Mouse (Mus musculus) T-helper 17 cell (primary cell): ENCODE measurements around the gene Tas2r136.

Experiments used
- in situ Hi-C, 2 experiments: fragments of 300-600 bp; cut with MboI, MseI; formaldehyde crosslinking; loops; 1 replicate in 1 of 2; 2 replicates in 1 of 2; pipeline ENCODE4 v1.15.1; 2025; ENCODE audit warnings: high pct_unique_total_duplicates in 2 of 2

The Tas2r136 gene

DNA sequence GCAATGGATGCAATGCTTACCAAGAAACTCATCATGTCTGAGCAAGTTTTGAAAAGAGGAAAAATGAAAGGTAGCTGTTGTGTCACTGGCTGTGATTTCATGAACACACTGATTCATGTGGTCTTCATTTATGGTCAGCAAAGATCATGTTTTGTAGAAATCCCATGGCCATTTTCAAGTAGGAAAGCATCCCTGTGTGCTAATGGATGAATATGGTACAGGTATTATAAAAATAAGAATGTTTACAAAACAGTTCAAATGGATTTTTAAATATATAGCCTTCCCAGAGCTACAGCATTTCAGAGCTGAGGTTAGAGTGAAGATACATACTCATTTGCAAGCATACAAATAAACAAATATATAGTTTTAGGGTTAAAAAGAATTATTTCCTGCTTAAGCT lies at the start of gene Tas2r136:
TSS of gene Tas2r136 (minus strand) at position 101 of the 400 bp plus-strand sequence.
- in situ Hi-C loops = loop anchor here in 1 of 2 experiments (10.0 kb wide), 1 partner anchor 1703 kb away; no protein-coding TSS in a partner anchor

DNA sequence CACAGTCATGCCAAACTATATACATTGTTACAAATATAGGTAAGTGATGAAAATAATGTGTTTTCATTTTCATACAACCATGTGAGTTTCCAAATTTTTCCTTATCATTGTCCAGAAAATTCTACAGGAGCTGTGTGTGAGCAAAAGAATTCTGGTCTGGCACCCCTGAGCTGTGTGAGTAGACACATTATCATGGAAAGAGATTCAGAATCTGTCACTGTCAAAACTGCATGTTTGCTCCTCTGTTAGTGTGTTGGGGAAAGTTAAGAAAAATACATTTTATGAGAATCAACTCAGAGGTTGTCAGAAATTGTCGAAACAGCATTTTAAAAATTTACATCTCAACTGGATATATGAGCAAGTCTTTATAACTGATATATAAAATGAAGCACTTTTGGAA lies 24.6 kb upstream of the Tas2r136 start, which contains the start of gene Tas2r117:
TSS of gene Tas2r117 (plus strand) at position 301 of the 400 bp plus-strand sequence.
- in situ Hi-C loops = loop anchor here in 1 of 2 experiments (5.0 kb wide), 1 partner anchor 215 kb away; no protein-coding TSS in a partner anchor

DNA sequence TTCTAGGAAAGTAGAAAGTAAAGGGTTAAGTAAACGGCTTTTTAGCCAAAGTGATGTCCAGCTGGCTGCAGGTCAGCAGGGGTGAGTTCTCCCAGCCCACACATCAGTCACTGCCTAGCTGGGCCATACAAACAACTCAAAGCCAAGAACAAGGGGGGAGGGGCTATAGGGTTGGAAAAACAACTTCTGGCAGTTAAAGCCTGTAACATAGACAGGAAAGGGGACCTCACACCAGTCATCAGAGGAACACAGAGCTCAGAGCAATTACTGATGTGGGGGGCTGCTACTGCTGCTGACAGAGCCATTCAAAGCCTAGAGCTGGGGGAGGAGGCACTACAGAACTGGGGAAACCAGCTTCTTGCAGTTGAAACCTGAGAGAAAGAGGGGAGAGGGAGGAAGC lies 17.4 kb upstream of the Tas2r136 start:
- in situ Hi-C loops = loop anchor here in 1 of 2 experiments (5.0 kb wide), 1 partner anchor 217 kb away; no protein-coding TSS in a partner anchor

DNA sequence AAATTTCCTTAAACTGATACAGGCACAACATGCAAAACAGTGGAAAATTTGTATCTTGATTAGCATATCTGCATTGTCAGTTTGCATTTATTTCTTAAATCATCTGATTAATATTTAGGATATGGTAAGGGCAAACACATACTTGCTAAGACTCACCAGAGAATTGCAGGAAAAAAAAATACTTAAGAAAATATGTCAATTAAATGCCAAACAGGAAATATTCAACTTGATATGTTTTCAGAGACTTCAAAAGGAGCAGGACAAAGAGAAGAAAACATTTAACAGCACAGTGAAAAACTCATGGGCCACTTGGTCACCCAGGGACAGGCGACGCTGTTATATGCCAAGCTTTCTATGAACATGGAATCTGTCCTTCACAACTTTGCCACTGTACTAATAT lies 16.1 kb downstream of the Tas2r136 start, which contains the start of gene Tas2r102:
TSS of gene Tas2r102 (plus strand) at position 301 of the 400 bp plus-strand sequence.
- in situ Hi-C loops = no loop called here

DNA sequence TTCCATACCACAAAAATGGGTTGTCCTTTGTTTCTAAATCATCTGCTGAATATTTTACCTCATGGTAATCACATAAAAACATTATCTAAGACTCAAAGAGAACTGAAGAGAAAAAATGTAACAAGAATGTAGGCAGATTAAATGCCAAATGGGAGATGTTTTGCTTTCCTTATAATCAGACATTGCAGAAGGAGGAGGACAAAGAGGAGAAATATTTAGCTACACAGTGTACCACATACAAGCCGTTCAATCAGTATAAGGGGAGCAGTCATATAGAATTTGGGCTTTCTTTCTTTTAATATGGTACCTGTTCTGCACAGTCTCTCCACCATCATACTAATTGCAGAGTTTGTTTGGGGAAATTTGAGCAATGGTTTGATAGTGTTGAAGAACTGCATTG lies 23.5 kb downstream of the Tas2r136 start, which contains the start of gene Tas2r124:
TSS of gene Tas2r124 (plus strand) at position 301 of the 400 bp plus-strand sequence.
- in situ Hi-C loops = no loop called here

DNA sequence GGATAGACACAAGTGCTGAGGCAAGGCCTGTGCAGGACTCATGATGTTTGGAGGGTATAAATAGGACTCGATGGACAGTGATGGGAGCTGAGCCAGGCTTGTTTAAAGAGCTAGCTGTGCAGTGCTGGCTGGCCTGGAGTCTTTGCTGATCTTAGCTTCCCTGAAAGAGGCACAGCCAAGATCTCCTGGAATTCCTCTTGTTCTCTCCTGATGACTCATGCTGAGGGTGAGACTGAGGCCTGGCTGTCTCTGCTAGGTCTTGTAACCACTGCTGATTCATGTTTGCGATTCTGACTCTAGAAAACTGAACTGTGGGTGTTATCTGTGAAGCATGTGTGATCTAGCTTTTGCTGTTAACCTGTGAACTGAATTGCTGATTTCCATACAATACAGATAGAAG lies 27.8 kb downstream of the Tas2r136 start:
- in situ Hi-C loops = no loop called here

DNA sequence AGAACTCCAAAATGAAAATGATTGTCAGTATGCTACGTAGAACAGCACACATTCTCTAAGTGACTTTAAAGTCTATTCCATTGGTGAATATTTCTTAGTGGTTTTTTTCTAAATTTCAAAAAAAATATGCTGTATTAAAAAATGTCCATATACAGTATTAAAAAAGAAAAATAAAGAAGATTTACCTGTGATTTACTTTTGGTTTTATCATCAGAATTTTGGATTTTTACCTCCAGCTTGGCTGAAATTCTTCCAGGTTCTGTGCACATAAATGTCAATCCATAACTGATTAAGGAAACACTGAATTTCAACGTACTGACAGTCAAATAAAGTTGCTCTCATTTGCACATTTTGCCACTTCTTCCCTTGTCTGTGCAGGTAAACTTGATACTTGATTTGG lies 40.0 kb downstream of the Tas2r136 start, which contains the start of gene Tas2r115:
TSS of gene Tas2r115 (minus strand) at position 101 of the 400 bp plus-strand sequence.
- in situ Hi-C loops = no loop called here
